Mouse (Mus musculus) midbrain, embryonic 12.5 days (tissue): Measurements from ENCODE around the gene Ccl22. TPM values are rescaled to one million over a fixed set of nuclear protein-coding genes. Genes with fewer than 3 reads are reported as not detected.

ENCODE experiments used
- ATAC-seq: fragments of 200-750 bp; cut with Nextera tagmentation; 2 replicates; pipeline ENCODE4 v1.8.0; 2017; ENCODE audit warnings: low read depth, moderate TSS enrichment, moderate library complexity; ENCODE audit not compliant: low FRiP score
- H3K27ac ChIP-seq: fragments of 300-500 bp; sonication (generic); replicated peaks from 2 replicates; pipeline ENCODE4 v1.5.1; 2016; ENCODE audit warnings: mild to moderate bottlenecking
- H3K27me3 ChIP-seq: fragments of 300-500 bp; sonication (generic); 2 replicates; pipeline ENCODE4 v1.6.1; 2016; ENCODE audit warnings: mild to moderate bottlenecking
- H3K36me3 ChIP-seq: fragments of 300-500 bp; sonication (generic); 2 replicates; pipeline ENCODE4 v1.6.1; 2016
- H3K4me1 ChIP-seq: fragments of 300-500 bp; sonication (generic); 2 replicates; pipeline ENCODE4 v1.6.1; 2016
- H3K4me2 ChIP-seq: fragments of 300-500 bp; sonication (generic); replicated peaks from 2 replicates; pipeline ENCODE4 v1.6.1; 2016; ENCODE audit warnings: mild to moderate bottlenecking, moderate library complexity
- H3K4me3 ChIP-seq: fragments of 300-500 bp; sonication (generic); 2 replicates; pipeline ENCODE4 v1.5.1; 2016; ENCODE audit warnings: mild to moderate bottlenecking
- H3K9ac ChIP-seq: fragments of 300-500 bp; sonication (generic); replicated peaks from 2 replicates; pipeline ENCODE4 v1.6.1; 2016; ENCODE audit warnings: mild to moderate bottlenecking, moderate library complexity
- H3K9me3 ChIP-seq: fragments of 300-500 bp; sonication (generic); 2 replicates; pipeline ENCODE4 v1.6.1; 2016; ENCODE audit warnings: mild to moderate bottlenecking
- WGBS: fragments of 180-500 bp; shearing (Covaris S2); methylation state at CpG from one replicate; pipeline ENCODE4 v1.1.7; 2016; 5-methylcytosine and 5-hydroxymethylcytosine counted together
- polyA plus RNA-seq: library from polyadenylated mRNA; unstranded; fragments of >200 nt; fragmentation: Nextera tagmentation; extraction: Ambion mirVana; gene quantifications from 2 replicates; pipeline ENCODE4 v1.2.1, GENCODE M21; 2016

Ccl22 gene
- polyA plus RNA-seq, 1 experiment from 2014 or later: not detected

- H3K4me1 ChIP-seq: 0 out of 2 replicates have a peak, but pooled peaks cover 2% of the 10 kb centered on the region
- no peak for ATAC-seq
- 78% methylated on average over 9 of the region's 9 CpGs for WGBS
- no peak overlapping the region for H3K4me3 ChIP-seq
- H3K36me3 ChIP-seq: no peaks in the 10 kb centered on the region
- H3K27ac ChIP-seq: no peak overlapping the region
- H3K9me3 ChIP-seq: no peaks in the 10 kb centered on the region
- no peak overlapping the region for H3K4me2 ChIP-seq
- no peak overlapping the region for H3K9ac ChIP-seq
- peaks cover 7% of the 10 kb centered on the region; the same call in 1 of the 2 replicates for H3K27me3 ChIP-seq
Measured at GRCm38 (mm10) chr8:94706732-94707395, 38.5 kb upstream of the Ccl22 start.

GRCm38 (mm10) chr8:94710336-94710735, 35.1 kb upstream of the Ccl22 start:
- Histone ChIP-seq H3K4me3 (no peak overlapping the region), H3K27ac (no peak overlapping the region), H3K9me3 (no peaks in the 10 kb centered on the region), H3K4me1 (0 out of 2 replicates have a peak, but pooled peaks cover 2% of the 10 kb centered on the region), H3K27me3 (peaks cover 3% of the 10 kb centered on the region; the same call in 1 of the 2 replicates), H3K36me3 (no peaks in the 10 kb centered on the region), H3K9ac (no peak overlapping the region), H3K4me2 (no peak overlapping the region)
- no peak for ATAC-seq
- WGBS: 63% methylated on average over 8 of the region's 8 CpGs

- Histone ChIP-seq H3K9ac (no peak overlapping the region), H3K4me3 (no peak overlapping the region), H3K27ac (no peak overlapping the region), H3K27me3 (no peaks in the 10 kb centered on the region; the same call in 1 of the 2 replicates), H3K4me2 (no peak overlapping the region), H3K4me1 (0 out of 2 replicates have a peak, but pooled peaks cover 2% of the 10 kb centered on the region), H3K9me3 (no peaks in the 10 kb centered on the region), H3K36me3 (no peaks in the 10 kb centered on the region)
- WGBS: 68% methylated on average over 5 of the region's 5 CpGs
- ATAC-seq: no peak
Measured at GRCm38 (mm10) chr8:94711160-94711718, 34.2 kb upstream of the Ccl22 start.

GRCm38 (mm10) chr8:94714556-94714955, 30.8 kb upstream of the Ccl22 start:
- Histone ChIP-seq H3K4me3 (no peak overlapping the region), H3K36me3 (no peaks in the 10 kb centered on the region), H3K9ac (no peak overlapping the region), H3K4me1 (0 out of 2 replicates have a peak, but pooled peaks cover 2% of the 10 kb centered on the region), H3K27ac (no peak overlapping the region), H3K4me2 (no peak overlapping the region), H3K27me3 (no peaks in the 10 kb centered on the region; the same call in 1 of the 2 replicates), H3K9me3 (no peaks in the 10 kb centered on the region)
- no peak for ATAC-seq
- WGBS: 52% methylated on average over 5 of the region's 5 CpGs

DNA sequence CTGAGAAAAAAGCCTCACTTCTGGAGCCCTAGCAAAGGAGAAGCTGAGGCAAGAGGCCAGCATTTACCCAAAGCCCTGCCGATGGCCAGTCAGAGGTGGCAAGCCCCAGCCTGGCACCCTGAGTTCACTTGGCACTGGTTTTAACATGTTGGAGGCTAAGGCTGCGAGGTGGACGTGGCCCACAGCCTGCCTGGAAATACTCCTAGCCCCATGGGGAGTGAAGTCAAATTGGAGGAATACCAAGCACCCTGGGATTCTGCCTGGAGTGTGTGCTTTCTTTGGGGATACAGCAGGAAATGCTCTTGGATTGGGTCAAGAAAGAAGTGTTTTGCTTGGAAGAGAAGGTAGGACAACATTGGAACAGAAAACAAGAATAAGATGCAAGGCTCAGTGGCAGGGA, 29.5 kb upstream of the Ccl22 start:
- Histone ChIP-seq H3K36me3 (no peaks in the 10 kb centered on the region), H3K4me3 (no peak overlapping the region), H3K4me1 (no peaks in the 10 kb centered on the region), H3K9ac (no peak overlapping the region), H3K27ac (no peak overlapping the region), H3K27me3 (no peaks in the 10 kb centered on the region; the same call in 1 of the 2 replicates), H3K9me3 (no peaks in the 10 kb centered on the region), H3K4me2 (no peak overlapping the region)
- no peak for ATAC-seq
- 83% methylated on average over 3 of the region's 3 CpGs for WGBS

DNA sequence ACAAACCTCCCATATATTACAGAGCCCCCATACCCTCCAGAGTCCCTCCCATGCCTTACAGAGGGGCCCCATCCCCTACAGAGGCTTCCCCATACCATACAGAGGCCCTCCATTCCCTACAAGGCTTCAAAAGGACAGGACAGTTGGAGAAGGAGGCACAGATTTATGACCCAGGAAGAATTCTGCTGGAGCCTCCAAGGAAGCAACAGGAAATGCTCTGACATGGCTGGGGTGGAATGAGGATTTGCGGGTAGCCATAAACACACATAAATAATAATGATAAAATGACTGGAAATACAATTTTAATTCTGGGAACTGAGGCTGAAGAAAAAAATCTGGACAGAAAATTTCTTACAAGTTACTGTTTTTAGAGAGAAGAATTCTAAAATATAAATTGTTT, 28.5 kb upstream of the Ccl22 start:
- H3K27ac ChIP-seq: no peak overlapping the region
- ATAC-seq: no peak
- no peak overlapping the region for H3K4me2 ChIP-seq
- no peaks in the 10 kb centered on the region; the same call in 1 of the 2 replicates for H3K27me3 ChIP-seq
- H3K9ac ChIP-seq: no peak overlapping the region
- no peaks in the 10 kb centered on the region for H3K4me1 ChIP-seq
- H3K9me3 ChIP-seq: no peaks in the 10 kb centered on the region
- no peaks in the 10 kb centered on the region for H3K36me3 ChIP-seq
- WGBS: 98% methylated on average over 1 of the region's 1 CpGs
- H3K4me3 ChIP-seq: no peak overlapping the region

DNA sequence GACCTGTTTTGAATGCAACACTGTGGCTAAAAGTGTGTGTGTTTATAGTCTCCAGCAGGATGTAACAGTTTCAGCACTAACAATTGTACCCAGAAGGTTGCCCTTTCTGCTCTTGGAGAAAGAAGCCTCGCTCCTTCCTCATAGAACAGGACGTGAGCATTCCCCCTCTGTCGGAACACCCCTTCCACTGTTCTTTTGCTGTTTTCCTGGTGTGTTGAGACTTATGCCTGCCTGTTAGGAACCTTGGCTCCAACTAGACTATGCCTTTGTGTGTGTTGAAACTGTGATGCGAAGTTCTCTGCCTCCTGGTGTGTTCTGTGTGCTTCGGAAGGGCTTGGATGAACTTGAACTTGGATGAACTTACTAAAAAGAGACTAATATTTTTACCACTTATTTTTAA, 19.4 kb upstream of the Ccl22 start:
- H3K4me2 ChIP-seq: no peak overlapping the region
- 90% methylated on average over 5 of the region's 5 CpGs for WGBS

DNA sequence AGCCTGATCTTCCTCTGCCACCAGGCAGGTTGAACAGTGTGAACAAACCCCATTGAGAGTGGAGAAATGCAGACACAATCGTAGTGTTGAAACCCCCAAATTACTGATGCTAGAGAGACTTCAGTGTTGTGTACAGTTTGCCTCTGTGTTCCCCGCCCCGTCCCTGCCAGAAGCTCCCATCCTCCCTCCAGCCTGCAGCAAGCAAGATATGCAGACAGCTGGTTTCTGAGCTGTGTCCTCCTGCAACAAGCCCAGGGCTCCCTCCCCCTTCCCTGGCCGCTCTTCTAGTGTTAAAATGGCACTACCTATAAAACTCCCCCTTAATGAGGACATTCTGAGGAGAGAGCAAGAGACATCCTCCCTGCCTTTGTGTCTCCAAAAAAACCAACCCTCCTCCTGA, 16.1 kb upstream of the Ccl22 start:
- no peak for ATAC-seq
- Histone ChIP-seq H3K9ac (no peak overlapping the region), H3K4me2 (no peak overlapping the region), H3K4me1 (no peaks in the 10 kb centered on the region), H3K36me3 (no peaks in the 10 kb centered on the region), H3K9me3 (no peaks in the 10 kb centered on the region), H3K27me3 (no peaks in the 10 kb centered on the region), H3K4me3 (no peak overlapping the region), H3K27ac (no peak overlapping the region)
- WGBS: 75% methylated on average over 4 of the region's 4 CpGs

More for the DNA sequence above, 19.4 kb upstream of the Ccl22 start:
- no peaks in the 10 kb centered on the region for H3K27me3 ChIP-seq
- H3K9ac ChIP-seq: no peak overlapping the region
- H3K4me1 ChIP-seq: no peaks in the 10 kb centered on the region
- ATAC-seq: no peak
- H3K4me3 ChIP-seq: no peak overlapping the region
- no peak overlapping the region for H3K27ac ChIP-seq
- no peaks in the 10 kb centered on the region for H3K36me3 ChIP-seq
- no peaks in the 10 kb centered on the region for H3K9me3 ChIP-seq

DNA sequence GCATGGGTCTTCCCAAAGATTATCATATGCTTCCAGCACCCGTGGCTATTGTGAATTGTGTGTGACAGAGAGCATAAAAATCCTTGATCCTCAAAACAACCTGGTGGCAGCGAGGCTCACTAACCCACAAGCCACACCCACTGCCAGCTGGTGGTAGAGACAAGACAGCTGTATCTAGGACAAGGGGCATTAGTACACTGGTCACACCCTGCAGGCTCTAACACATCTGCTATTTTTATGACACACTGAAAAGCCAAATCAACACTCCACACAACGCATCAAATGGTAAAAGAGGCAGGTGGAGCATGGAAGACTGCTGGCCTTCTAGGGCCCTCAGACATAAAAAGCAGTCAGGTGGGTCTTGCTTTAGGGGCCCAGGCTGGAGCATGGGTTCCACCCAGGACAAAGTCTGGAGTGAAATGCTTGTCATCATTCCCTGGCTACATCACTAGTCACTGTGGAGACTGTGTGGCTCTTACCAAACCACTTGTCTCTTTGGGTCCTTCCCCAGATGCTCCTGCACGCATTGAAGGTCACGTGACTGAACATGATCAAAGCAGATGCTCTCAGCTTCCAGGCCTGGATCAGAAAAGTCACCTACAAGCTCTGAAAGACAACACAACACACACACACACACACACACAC, 11.4 kb upstream of the Ccl22 start:
- Histone ChIP-seq H3K9me3 (no peaks in the 10 kb centered on the region), H3K27ac (no peak overlapping the region), H3K4me2 (no peak overlapping the region), H3K4me1 (no peaks in the 10 kb centered on the region), H3K4me3 (no peak overlapping the region), H3K36me3 (no peaks in the 10 kb centered on the region), H3K9ac (no peak overlapping the region), H3K27me3 (no peaks in the 10 kb centered on the region)
- WGBS: 74% methylated on average over 5 of the region's 5 CpGs
- no peak for ATAC-seq

- Histone ChIP-seq H3K9ac (no peak overlapping the region), H3K4me2 (no peak overlapping the region), H3K27ac (no peak overlapping the region), H3K4me3 (no peak overlapping the region), H3K9me3 (no peaks in the 10 kb centered on the region), H3K4me1 (no peaks in the 10 kb centered on the region), H3K27me3 (no peaks in the 10 kb centered on the region), H3K36me3 (no peaks in the 10 kb centered on the region)
- no peak for ATAC-seq
- 74% methylated on average over 7 of the region's 7 CpGs for WGBS
Measured at GRCm38 (mm10) chr8:94734735-94735350, 10.5 kb upstream of the Ccl22 start.

- Histone ChIP-seq H3K27me3 (no peaks in the 10 kb centered on the region), H3K9me3 (no peaks in the 10 kb centered on the region), H3K4me2 (no peak overlapping the region), H3K27ac (no peak overlapping the region), H3K4me3 (no peak overlapping the region), H3K9ac (no peak overlapping the region), H3K4me1 (no peaks in the 10 kb centered on the region), H3K36me3 (no peaks in the 10 kb centered on the region)
- WGBS: 74% methylated on average over 5 of the region's 5 CpGs
- ATAC-seq: no peak
Measured at GRCm38 (mm10) chr8:94735426-94736094, 9.8 kb upstream of the Ccl22 start.
